23 mouse cellular contexts compared by ENCODE assay signal in the genomic region with DNA sequence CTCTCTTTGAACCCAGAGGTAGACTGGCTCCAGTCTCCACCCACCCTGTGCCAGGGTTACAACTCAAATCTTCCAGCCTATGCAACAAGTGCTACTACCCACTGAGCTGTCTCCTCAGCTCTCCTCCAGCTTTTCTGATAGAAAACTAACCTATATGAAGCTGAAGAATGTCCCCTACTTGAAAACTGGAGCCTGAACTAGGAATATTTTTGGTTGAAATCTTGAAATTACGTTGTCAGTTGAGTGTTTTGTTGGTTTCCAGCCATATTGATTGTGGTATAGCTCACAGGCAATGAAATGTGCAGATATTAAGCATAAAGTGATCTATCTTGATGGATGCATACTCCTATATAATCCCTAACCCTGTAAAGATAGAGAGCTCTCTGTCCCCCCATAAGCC.
"Had no signal": no experiment of that assay in that cellular context is flagged by ENCODE, and none has a peak within 500 bp of the region (broad histone marks: within the 10 kb centered on the region; RNA-seq: fewer than 3 reads in every experiment).

No protein-coding gene starts in this region.

- H3K27ac ChIP-seq: lung, embryonic 15.5 days; macrophage; midbrain, embryonic 10.5 days; midbrain, embryonic 12.5 days; neural tube, embryonic 13.5 days; neural tube, embryonic 15.5 days had no signal

- H3K36me3 ChIP-seq: lung, embryonic 15.5 days; midbrain, embryonic 10.5 days; midbrain, embryonic 12.5 days; neural tube, embryonic 13.5 days; neural tube, embryonic 15.5 days had no signal

- H3K9me3 ChIP-seq: lung, embryonic 15.5 days; midbrain, embryonic 10.5 days; midbrain, embryonic 12.5 days; neural tube, embryonic 13.5 days; neural tube, embryonic 15.5 days had no signal

- ATAC-seq: liver, postnatal 0 days; lung, postnatal 0 days; midbrain, embryonic 16.5 days had no signal

- H3K9ac ChIP-seq: liver, postnatal 0 days; lung, embryonic 15.5 days; midbrain, embryonic 12.5 days; neural tube, embryonic 13.5 days; neural tube, embryonic 15.5 days had no signal

- H3K4me2 ChIP-seq: lung, embryonic 15.5 days; midbrain, embryonic 12.5 days; neural tube, embryonic 13.5 days; neural tube, embryonic 15.5 days had no signal

- H3K27me3 ChIP-seq: lung, embryonic 15.5 days; megakaryocyte, embryonic 14.5 days; midbrain, embryonic 12.5 days; neural tube, embryonic 13.5 days; neural tube, embryonic 15.5 days had no signal

- H3K4me3 ChIP-seq: lung, embryonic 15.5 days; megakaryocyte, embryonic 14.5 days; midbrain, embryonic 10.5 days; midbrain, embryonic 12.5 days; myocyte; neural tube, embryonic 13.5 days; neural tube, embryonic 15.5 days had no signal

- DNase-seq: liver, postnatal 0 days; lung, adult 2 months; lung, postnatal 14 days; lung, postnatal 36 days; midbrain, embryonic 14.5 days; retina, postnatal 1 day; right cerebral cortex, adult 18-20 months; right cerebral cortex, postnatal 25 days; right cerebral cortex, postnatal 4 days; spleen, adult 18-20 months; thymus, adult 2 months; thymus, postnatal 25 days; thymus, postnatal 4 days had no signal

- H3K4me1 ChIP-seq: lung, embryonic 15.5 days; midbrain, embryonic 10.5 days; midbrain, embryonic 12.5 days; neural tube, embryonic 13.5 days; neural tube, embryonic 15.5 days had no signal
